Mouse (Mus musculus) embryonic fibroblast, embryonic 13.5 days (primary cell): ENCODE data around the gene Tmem100. TPM values are rescaled to one million over a fixed set of nuclear protein-coding genes. Genes with fewer than 3 reads are reported as not detected.

Experiments
- H3K27ac ChIP-seq: 2 replicates; pipeline ENCODE4 v1.5.1; 2012; ENCODE audit warnings: low read length, control low read depth, inconsistent platforms; ENCODE audit not compliant: insufficient read depth
- H3K4me1 ChIP-seq: 2 replicates; pipeline ENCODE4 v1.6.1; 2011; ENCODE audit warnings: low read length; ENCODE audit not compliant: control insufficient read depth, insufficient read depth
- H3K4me3 ChIP-seq: 2 replicates; pipeline ENCODE4 v1.5.1; 2011; ENCODE audit warnings: mild to moderate bottlenecking, control low read depth, low read length; ENCODE audit not compliant: insufficient read depth
- CTCF ChIP-seq: IDR thresholded peaks from 2 replicates; pipeline ENCODE4 v1.5.1; 2011; ENCODE audit warnings: mild to moderate bottlenecking, control low read depth, low read length, moderate library complexity, borderline replicate concordance; ENCODE audit not compliant: insufficient read depth
- POLR2A ChIP-seq: IDR thresholded peaks from 2 replicates; pipeline ENCODE4 v1.6.1; 2011; ENCODE audit warnings: low read depth, mild to moderate bottlenecking, control low read depth, low read length, moderate library complexity
- polyA plus RNA-seq: library from polyadenylated mRNA; stranded (reverse); fragments of >200 nt; gene quantifications from 2 replicates; pipeline ENCODE4 v1.2.4, GENCODE M21; 2011; ENCODE audit warnings: low read depth; ENCODE audit not compliant: missing spikeins, insufficient read length

Tmem100 gene
- polyA plus RNA-seq: 1.7 and 6.4 TPM in 2 replicates

DNA sequence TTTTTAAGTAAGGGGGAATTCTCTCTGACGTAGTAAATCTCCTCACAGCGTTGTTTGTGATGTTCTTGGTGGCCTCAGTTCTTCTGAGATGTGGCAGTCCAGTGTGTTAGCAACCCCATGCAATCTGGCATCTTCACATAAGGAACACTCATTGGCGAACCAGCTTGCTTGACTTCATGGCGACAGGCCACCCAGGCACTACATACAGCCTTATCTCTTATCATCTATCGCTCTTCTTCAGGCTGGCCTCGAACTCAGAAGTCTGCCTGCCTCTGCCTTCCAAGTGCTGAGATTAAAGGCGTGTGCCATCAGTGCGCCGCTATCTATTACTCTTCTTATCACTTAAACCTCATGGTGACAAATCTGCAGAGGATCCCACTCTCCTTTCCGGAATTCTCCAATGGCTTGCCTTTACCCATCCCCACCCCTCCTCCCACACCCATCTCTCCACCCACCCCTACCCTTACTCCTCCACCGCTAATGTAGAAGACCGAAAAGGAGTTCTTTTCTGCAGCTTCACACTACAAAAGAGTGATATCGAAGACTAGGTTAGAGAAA is at the start of gene Tmem100:
Tmem100 (plus strand) TSS at position 508 of the 558 bp plus-strand sequence.
- TF ChIP-seq POLR2A (no peak), CTCF (no peak)
- H3K4me1 ChIP-seq: peaks cover 29% of the 10 kb centered on the region
- peak within 1 kb of the TSS; percentile 32 for H3K4me3 ChIP-seq
- peak within 1 kb of the TSS; percentile 44 for H3K27ac ChIP-seq

DNA sequence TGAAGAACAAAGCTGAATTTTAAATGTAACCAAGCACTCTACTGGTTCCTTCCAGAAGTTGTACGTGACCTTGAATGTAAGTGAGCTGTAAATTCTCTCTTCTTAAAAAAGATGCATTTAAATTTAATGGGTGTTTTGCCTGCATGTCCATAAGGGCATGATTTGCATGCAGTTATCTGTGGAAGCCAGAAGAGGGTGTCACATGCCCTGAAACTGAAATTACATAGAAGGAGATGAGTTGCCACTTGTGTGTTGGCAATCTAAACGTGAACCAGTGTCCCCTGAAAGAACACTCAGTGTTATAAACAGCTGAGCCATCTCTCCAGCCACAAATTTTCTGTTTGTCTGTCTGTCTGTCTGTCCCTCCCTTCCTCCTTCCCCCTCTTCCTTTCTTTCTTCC is 47.2 kb upstream of the Tmem100 start:
- H3K27ac ChIP-seq: no peak overlapping the region
- no peak overlapping the region for H3K4me3 ChIP-seq
- H3K4me1 ChIP-seq: peaks cover 6% of the 10 kb centered on the region; the same call in 1 of the 2 replicates
- TF ChIP-seq POLR2A (no peak), CTCF (no peak)

DNA sequence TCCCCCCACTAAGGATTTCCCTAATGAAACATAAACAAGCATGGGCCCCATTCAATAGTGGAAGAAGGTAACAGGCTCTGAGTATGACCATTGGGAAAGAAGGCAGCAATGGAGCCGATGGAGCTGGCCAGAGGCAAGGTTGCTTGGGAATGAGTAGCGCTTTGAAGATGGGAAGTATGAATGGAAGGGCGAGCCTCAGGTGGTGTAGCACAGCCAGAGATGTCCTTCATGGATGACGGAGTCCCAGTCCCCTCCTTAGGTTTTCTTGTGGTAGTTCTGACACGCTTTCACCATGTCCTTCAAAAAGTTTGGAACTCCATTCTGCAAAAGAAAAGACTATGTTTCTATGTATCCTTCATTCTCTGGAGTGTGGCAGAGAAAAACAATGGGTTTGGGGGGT is 45.7 kb upstream of the Tmem100 start:
- Histone ChIP-seq H3K4me3 (no peak overlapping the region), H3K4me1 (peaks cover 6% of the 10 kb centered on the region; the same call in 1 of the 2 replicates)
- TF ChIP-seq CTCF (no peak), POLR2A (no peak)

DNA sequence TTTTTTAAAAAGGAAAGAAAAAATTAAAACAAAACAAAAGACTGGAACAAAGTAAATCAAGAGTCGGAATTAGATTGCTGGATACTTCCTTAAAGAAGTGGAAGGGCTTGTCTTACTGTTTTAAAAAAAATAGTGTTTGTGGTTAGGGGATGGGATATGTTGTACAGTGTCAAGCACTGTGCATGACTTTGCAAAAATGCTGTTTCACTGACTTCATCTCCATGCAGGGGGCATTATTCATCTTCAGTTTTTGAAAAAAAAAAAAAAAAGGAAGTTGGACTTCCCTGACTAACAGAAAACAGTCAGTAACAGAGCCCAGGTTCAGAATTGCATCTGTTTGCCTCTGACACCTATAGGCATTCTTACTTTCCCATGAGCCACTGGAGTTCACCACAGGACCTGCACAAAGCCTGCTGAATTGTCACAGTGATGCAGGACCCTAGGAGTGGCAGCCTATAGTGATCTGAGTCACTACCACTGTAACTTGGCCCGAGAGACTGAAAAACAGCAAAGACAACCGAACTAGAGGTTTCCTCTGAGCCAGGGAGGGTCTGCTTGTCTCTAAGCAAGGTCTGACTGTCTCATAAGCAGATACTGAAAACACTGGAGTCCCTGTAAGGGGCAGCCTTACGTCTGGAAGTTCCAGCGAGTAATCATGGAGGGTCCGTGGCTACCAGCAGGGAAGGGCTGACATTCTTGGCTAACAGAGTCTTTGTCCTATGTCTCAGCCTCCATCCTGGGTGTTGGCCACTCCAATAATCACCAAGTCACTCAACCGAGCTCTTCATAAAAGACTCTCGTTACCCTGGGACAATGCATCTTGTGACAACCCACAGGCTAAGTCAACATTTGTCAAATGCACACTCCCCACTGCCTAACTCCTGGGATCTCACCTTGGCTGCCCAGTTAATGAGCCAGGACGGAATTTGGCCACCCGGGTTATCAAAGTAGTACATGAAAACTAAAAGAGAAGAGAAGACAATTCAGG is 44.7 kb upstream of the Tmem100 start:
- H3K27ac ChIP-seq: no peak overlapping the region
- H3K4me1 ChIP-seq: peaks cover 6% of the 10 kb centered on the region; the same call in 1 of the 2 replicates
- TF ChIP-seq CTCF (no peak), POLR2A (no peak)
- no peak overlapping the region for H3K4me3 ChIP-seq

More for the DNA sequence above, 45.7 kb upstream of the Tmem100 start:
- H3K27ac ChIP-seq: no peak overlapping the region

DNA sequence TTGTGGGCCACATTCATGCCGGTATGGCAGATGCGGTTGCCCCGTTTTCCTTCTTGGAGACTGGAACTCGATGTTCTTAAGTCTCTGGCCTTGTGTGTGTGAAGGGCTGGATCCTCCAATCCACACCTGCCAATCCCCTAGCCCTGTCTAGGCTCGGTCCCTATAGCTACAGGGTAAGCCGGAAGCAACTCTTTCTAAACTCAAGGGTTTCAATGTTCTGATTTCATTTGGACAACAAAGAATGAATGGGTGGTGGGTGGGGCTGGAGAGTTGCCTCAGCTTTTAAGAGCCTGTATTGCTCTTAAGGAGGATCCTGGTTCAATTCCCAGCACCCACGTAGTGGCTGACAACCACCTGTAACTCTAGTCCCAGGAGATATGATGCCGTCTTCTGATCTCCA is 43.6 kb upstream of the Tmem100 start:
- no peak overlapping the region for H3K27ac ChIP-seq
- TF ChIP-seq CTCF (no peak), POLR2A (no peak)
- H3K4me3 ChIP-seq: no peak overlapping the region
- H3K4me1 ChIP-seq: peaks cover 6% of the 10 kb centered on the region; the same call in 1 of the 2 replicates

DNA sequence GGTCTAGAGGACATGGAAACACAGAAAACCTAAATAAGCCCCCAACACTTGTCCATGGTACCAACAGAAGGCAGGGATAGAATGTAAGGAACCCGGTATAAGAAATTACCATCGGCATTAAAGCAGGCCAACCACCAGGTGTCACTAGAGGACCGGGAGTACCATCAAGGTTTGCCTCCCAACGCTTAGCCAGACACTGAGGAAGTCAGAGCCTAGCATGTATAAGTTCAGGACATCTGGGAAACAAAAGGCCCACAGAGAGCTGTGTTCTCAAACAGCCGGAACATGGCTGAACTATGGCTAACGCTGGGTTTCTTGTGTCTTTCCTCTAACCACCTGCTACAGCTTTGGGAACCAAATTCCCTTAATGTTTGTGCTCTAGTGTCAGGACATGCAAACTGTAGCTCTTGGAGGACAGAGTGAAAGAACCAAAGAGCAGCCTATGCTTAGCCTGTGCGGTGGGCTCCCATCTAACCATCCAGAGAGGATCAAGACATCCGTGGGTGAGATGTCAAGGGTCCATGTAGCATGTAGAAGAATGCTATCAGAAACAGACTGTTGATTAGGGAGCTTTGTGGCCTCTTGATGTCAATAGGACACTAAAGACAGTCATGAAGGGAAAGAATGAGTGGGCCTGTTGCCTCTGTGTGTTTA is 41.1 kb upstream of the Tmem100 start:
- Histone ChIP-seq H3K4me3 (no peak overlapping the region), H3K4me1 (peaks cover 6% of the 10 kb centered on the region; the same call in 1 of the 2 replicates), H3K27ac (no peak overlapping the region)
- TF ChIP-seq CTCF (peak; percentile 69; the same call in 1 of the 2 replicates), POLR2A (no peak)

DNA sequence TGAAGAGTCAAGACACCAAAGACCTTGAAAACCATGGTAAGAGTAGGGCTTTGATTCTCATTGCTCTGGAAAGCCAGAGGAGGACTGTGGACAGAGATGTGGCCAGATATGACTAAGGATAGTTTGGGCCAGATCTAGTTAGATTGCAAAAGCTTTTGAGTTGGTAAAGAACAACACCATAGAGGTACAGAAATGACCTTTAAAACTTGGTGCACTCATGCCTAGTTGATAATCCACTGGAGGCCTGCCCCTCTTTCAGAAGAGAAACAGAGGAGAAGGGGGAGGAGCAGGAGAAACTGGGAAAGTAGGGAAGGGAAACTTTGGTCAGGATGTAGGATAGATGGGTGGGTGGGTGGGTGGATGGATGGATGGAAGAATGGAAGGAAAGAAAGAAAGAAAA is 38.5 kb upstream of the Tmem100 start:
- Histone ChIP-seq H3K27ac (no peak overlapping the region), H3K4me3 (no peak overlapping the region), H3K4me1 (no peaks in the 10 kb centered on the region)
- TF ChIP-seq CTCF (no peak), POLR2A (no peak)

DNA sequence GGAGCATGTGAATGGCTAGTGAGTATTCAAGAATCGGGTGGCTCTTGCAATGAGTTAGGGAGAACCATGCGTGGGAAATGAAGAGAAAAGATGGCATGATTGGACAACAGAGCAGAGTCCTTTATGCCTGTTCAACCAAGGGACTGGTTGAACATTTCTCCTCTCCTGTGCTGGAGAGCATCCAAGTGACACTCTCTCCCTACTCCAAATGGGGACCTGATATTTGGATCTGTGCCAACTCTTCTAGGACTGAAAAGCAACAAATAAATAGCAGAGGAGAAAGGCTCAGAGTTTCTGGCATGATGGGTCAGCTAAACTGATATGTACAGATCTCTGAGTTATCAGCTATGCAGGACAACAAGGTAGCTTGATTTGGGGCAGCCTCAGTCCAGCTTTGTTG is 35.4 kb upstream of the Tmem100 start:
- H3K27ac ChIP-seq: no peak overlapping the region
- no peak for TF ChIP-seq CTCF
- no peak for TF ChIP-seq POLR2A
- no peak overlapping the region for H3K4me3 ChIP-seq
- H3K4me1 ChIP-seq: no peaks in the 10 kb centered on the region

DNA sequence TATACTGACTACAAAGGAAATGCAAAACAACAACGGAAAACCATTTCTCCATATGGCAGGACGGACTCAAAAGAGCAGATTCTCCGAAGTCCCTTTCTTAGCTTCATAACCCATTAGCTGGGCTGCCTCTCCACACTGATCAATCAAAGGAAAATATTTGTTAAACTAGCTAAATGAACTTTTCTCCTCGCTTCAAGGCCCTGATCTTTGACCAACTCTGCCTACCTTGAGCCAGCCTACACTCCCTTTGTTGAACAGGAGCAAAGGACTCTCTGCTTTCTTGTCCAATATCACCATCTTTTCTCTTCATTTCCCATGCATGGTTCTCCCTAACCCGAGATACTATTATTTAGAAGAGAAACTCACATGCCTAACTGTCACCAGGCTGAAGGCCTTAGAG is 34.6 kb upstream of the Tmem100 start:
- H3K27ac ChIP-seq: no peak overlapping the region
- H3K4me1 ChIP-seq: no peaks in the 10 kb centered on the region
- H3K4me3 ChIP-seq: no peak overlapping the region
- TF ChIP-seq POLR2A (no peak), CTCF (no peak)
